Mouse (Mus musculus): ENCODE data around the gene Exoc7.

GRCm38 (mm10) chr11:116241744-116242235 is 65.2 kb downstream of the Exoc7 start:
- TF ChIP-seq CTCF (IDR thresholded peaks at IDR 0.05; ENCODE audit: extremely low read depth, insufficient read length, insufficient replicate concordance, low read depth, low read length) = no peak
- TF ChIP-seq POLR2A (IDR thresholded peaks at IDR 0.05; ENCODE audit: low read depth, low read length) = no peak
